Mouse (Mus musculus) brain, embryonic 14.5 days (tissue): ENCODE results near the gene Slc28a1.

ENCODE experiments used
- CTCF ChIP-seq: fragments of 200-500 bp; IDR thresholded peaks from 2 replicates; pipeline ENCODE4 v1.5.1; 2012; ENCODE audit warnings: inconsistent platforms, mild to moderate bottlenecking, moderate library complexity, borderline replicate concordance; ENCODE audit not compliant: insufficient read depth, insufficient read length; ENCODE audit errors: extremely low read depth
- POLR2A ChIP-seq: fragments of 200-500 bp; IDR thresholded peaks from 2 replicates; pipeline ENCODE4 v1.6.1; 2012; ENCODE audit warnings: mild to moderate bottlenecking, inconsistent platforms, borderline replicate concordance; ENCODE audit not compliant: poor library complexity, insufficient read depth, insufficient read length, severe bottlenecking; ENCODE audit errors: extremely low read depth

DNA sequence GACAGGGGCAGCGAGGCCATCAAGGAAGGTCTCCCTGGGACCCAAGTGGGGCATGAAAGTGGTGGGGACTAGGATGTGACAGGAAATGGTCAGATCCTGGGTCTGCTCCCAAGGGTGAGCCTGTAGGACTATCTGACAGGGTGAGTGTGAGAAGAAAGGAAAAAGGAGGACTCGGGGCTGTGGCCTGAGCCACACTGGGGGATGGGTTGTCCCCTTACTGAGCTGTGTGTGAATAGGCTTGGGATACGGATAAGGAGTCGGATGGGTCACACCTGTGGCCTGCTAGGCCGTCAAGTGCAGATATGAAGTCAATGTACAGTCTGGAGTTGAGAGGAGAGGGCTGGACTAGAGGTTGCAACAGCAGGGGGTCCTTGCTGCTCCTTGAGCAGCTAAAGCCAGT is 38.9 kb upstream of the Slc28a1 start:
- TF ChIP-seq POLR2A (no peak), CTCF (no peak)
